Mouse (Mus musculus) kidney, adult 2 months (tissue): ENCODE results near the gene Aanat. TPM values are rescaled to one million over a fixed set of nuclear protein-coding genes. Genes with fewer than 3 reads are reported as not detected.

Source experiments
- DNase-seq: peaks from one replicate; pipeline ENCODE4 v3.0.0; 2021
- H3K27ac ChIP-seq: fragments of 200-500 bp; 2 replicates; pipeline ENCODE4 v1.5.1; 2012; ENCODE audit warnings: low read depth, low read length, control low read depth, inconsistent platforms; ENCODE audit not compliant: insufficient read depth
- H3K27me3 ChIP-seq: fragments of 200-500 bp; replicated peaks from 2 replicates; pipeline ENCODE4 v1.6.1; 2012; ENCODE audit warnings: mild to moderate bottlenecking, moderate library complexity, low read length, inconsistent platforms; ENCODE audit not compliant: control insufficient read depth, insufficient read depth
- H3K36me3 ChIP-seq: fragments of 200-500 bp; 2 replicates; pipeline ENCODE4 v1.6.1; 2012; ENCODE audit warnings: mild to moderate bottlenecking, moderate library complexity, low read length, inconsistent platforms; ENCODE audit not compliant: control insufficient read depth, insufficient read depth
- H3K4me1 ChIP-seq: fragments of 200-500 bp; 2 replicates; pipeline ENCODE4 v1.6.1; 2011; ENCODE audit warnings: low read length; ENCODE audit not compliant: control insufficient read depth, insufficient read depth
- H3K4me3 ChIP-seq: fragments of 200-500 bp; 2 replicates; pipeline ENCODE4 v1.5.1; 2011; ENCODE audit warnings: mild to moderate bottlenecking, low read depth, low read length, control low read depth; ENCODE audit not compliant: insufficient read depth
- CTCF ChIP-seq: fragments of 200-500 bp; conservative IDR thresholded peaks from 2 replicates; pipeline ENCODE4 v1.5.1; 2011; ENCODE audit warnings: low read depth, mild to moderate bottlenecking, control low read depth, low read length, moderate library complexity, mixed read lengths; ENCODE audit not compliant: insufficient read depth, insufficient read length
- POLR2A ChIP-seq: fragments of 200-500 bp; IDR thresholded peaks from one replicate; pipeline ENCODE4 v1.6.1; 2011; ENCODE audit warnings: low read depth, low read length, control low read depth
- WGBS: fragments of 180-500 bp; shearing (Covaris S2); methylation state at CpG from one replicate; pipeline ENCODE4 v1.1.7; 2018; 5-methylcytosine and 5-hydroxymethylcytosine counted together
- polyA plus RNA-seq: library from polyadenylated mRNA; depleted of rRNA; stranded (reverse); fragments of >200 nt; gene quantifications from 2 replicates; pipeline ENCODE4 v1.2.3, GENCODE M21; 2012; rRNA removed

The Aanat gene
- polyA plus RNA-seq, 1 experiment: not detected

DNA sequence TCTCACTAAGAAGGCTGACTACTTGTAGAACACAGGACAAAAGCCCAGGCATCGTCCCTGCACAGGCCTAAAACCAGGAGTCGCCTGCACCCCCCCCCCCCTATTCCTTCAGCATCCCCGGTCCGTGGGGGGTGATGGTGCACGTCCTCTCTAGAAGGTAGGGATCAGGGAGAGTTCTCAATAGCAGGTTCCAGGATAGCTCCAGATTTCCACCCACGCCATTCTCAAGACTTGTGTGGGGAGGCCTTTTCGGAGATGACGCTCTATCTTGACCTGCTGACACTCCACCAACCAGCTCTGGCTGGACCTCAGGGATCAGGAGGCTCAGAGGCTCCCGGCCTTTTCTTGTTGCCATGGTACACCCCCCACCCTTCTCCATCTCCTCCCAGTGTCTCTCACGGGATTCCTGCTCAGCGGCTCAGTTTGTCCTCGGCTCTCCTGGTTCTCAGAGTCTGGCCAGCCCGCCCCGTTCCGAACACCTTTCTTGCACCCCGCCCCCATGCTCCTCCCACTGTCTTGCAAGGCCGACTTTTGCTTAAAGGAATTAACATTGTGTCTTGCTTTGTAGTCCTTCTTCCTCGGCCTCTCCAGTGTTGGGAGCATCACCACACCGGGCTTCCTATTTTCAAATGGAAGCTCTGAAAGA lies 57.5 kb downstream of the Aanat start:
- DNase-seq: no peak
- no peak for TF ChIP-seq POLR2A
- no peak for TF ChIP-seq CTCF
- no peak overlapping the region for H3K27ac ChIP-seq
- no peaks in the 10 kb centered on the region for H3K4me1 ChIP-seq
- H3K27me3 ChIP-seq: no peaks in the 10 kb centered on the region
- H3K36me3 ChIP-seq: no peaks in the 10 kb centered on the region
- 38% methylated on average over 19 of the region's 19 CpGs for WGBS
- no peak overlapping the region for H3K4me3 ChIP-seq

DNA sequence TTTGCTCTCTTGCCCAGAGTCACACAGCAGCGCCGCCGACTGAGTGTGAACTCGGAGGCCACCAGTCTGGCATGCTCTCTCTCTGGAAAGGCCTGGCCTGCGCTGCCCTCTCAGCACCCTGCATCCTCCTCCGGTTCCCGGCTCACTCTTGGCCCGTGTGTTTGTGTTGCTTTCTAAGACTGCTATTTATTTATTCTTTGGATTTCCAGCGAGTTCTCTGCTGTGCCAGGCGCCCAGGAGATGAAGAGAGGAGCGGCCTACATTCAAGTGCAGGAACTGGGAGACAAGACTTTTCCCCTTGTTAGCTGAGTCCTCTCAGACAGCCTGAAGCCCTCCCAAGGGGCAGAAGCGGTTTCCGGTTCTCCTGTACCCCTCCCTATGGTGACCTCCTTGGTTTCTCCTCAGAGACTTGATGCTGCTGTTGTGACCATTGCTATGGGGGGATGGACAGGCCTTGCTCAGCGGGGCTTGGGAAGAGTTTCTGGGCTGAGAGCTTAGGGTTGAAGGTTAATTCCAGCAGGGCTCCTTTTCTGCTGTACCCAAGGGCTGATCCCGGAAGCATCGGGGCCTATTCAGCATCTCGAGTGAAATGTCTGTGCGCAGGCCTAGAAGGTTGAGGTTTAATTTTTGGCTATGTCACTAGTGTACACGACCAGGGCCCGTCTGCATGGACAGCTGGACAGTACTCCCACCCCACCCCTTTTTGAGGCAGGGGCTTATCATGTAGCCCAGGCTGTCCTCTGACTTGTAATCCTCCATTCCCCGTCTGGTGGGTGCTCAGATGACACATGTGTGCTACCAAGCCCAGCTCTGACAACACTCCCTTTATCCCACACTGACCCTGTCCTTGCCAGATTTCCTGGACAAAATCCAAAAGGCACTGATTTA lies 58.2 kb downstream of the Aanat start:
- no peaks in the 10 kb centered on the region for H3K27me3 ChIP-seq
- no peak for TF ChIP-seq POLR2A
- TF ChIP-seq CTCF: no peak
- no peak for DNase-seq
- H3K36me3 ChIP-seq: no peaks in the 10 kb centered on the region
- H3K27ac ChIP-seq: peak overlapping the region; percentile 1; the same call in 1 of the 2 replicates
- WGBS: 64% methylated on average over 21 of the region's 21 CpGs
- no peaks in the 10 kb centered on the region for H3K4me1 ChIP-seq
- no peak overlapping the region for H3K4me3 ChIP-seq

DNA sequence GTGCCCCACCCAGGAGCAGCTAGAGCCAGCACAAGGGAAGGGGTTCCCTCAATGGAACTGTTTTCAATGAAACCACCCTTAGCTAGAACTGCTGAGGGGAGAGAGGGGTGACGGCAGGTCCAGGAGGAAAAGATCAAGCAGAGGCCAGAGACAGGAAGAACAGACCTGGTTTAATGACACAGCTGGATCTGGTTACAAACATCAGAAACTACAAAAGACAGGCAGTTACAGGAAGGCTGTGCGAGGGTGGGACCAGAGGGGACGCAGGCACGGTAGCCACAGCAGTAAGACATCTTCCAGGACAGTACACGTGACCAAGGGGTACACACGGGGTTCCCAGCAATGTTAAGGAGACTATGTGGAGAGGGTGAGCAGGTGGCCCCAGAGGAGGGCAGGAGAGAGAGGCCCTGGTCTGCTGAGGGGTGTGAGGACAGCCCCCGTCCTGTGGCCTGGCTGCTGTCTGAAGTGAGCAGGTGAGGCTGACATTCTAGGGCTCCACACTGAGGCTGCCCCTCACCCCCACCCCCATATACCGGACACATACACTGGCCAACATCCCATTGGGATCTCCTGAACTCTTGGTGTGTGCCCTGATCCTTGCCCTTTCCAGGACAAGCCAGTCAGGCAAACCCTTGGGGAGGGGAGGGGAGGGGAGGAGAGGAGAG lies 59.3 kb downstream of the Aanat start:
- Histone ChIP-seq H3K27ac (no peak overlapping the region), H3K36me3 (no peaks in the 10 kb centered on the region), H3K27me3 (no peaks in the 10 kb centered on the region), H3K4me3 (no peak overlapping the region), H3K4me1 (no peaks in the 10 kb centered on the region)
- DNase-seq: no peak
- 71% methylated on average over 8 of the region's 8 CpGs for WGBS
- TF ChIP-seq POLR2A (no peak), CTCF (no peak)

DNA sequence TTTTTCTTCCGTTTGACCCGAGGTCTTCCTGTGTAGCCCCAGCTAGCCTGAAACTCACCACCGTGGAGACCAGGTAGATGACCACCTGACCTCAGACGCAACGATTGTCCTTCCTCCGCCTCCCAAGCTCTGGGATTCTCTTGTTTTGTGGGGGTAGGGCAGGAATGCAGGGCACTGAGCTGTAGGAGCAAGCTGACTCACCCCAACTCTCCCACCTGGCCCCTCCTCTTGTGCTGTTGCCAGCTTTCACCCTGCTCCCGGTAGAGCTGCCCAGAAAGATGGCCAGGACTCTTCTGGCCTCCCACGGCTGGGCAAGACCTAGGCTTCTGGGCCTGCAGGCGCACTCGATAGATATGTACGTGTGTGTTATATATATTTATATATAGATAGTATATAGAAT lies 59.9 kb downstream of the Aanat start:
- no peaks in the 10 kb centered on the region for H3K4me1 ChIP-seq
- 58% methylated on average over 11 of the region's 11 CpGs for WGBS
- no peaks in the 10 kb centered on the region for H3K36me3 ChIP-seq
- DNase-seq: no peak
- H3K27me3 ChIP-seq: no peaks in the 10 kb centered on the region
- H3K4me3 ChIP-seq: no peak overlapping the region
- H3K27ac ChIP-seq: no peak overlapping the region
- TF ChIP-seq POLR2A (no peak), CTCF (no peak)

DNA sequence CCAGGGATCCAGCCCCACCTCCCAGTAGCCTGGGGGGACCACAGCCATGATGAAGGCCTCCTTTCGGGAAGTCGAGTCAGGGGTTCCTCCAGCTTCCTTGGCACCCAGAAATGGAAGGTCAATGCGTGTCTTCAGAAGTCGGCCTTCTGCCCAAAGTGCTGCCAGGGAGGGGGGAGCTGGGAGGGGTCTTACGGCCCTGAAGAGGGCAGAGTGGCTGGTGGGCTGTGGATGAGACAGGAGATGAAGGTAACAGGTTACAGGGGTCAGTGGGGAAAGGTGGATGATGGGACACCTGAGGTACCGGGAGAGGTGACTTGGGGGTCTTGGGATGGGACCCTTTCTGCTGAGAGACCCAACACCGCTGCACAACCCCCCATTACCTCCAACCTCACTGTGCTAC lies 60.5 kb downstream of the Aanat start:
- Histone ChIP-seq H3K27me3 (no peaks in the 10 kb centered on the region), H3K27ac (0 out of 2 replicates have a peak overlapping the region, but pooled peaks have one; percentile 12), H3K36me3 (no peaks in the 10 kb centered on the region), H3K4me1 (no peaks in the 10 kb centered on the region), H3K4me3 (no peak overlapping the region)
- no peak for DNase-seq
- no peak for TF ChIP-seq POLR2A
- TF ChIP-seq CTCF: no peak
- WGBS: 87% methylated on average over 7 of the region's 7 CpGs

Other genes with a start within 250 kb of the Aanat start
- gene Rnf157, start 173.4 kb upstream of the Aanat start, polyA plus RNA-seq: 2.5 and 2.9 TPM in 2 replicates
- 195 and 211 TPM in 2 replicates for gene Ubald2, start 152.3 kb upstream of the Aanat start, polyA plus RNA-seq
- 0.08 and 0.24 TPM in 2 replicates for gene Qrich2, start 120.2 kb upstream of the Aanat start, polyA plus RNA-seq
- gene Prpsap1, start 92.2 kb upstream of the Aanat start, polyA plus RNA-seq: 87.5 and 91.1 TPM in 2 replicates
- gene Sphk1, start 55.5 kb upstream of the Aanat start, polyA plus RNA-seq: 9.9 and 12.0 TPM in 2 replicates
- 10.3 and 10.8 TPM in 2 replicates for gene Ube2o, start 5.0 kb upstream of the Aanat start, polyA plus RNA-seq
- gene Rhbdf2, start 40.6 kb downstream of the Aanat start, polyA plus RNA-seq: 18.0 and 19.1 TPM in 2 replicates
- 0.44 and 0.52 TPM in 2 replicates for gene Prcd, start 67.1 kb downstream of the Aanat start, polyA plus RNA-seq
- gene Cygb, start 67.9 kb downstream of the Aanat start, polyA plus RNA-seq: 16.2 and 21.0 TPM in 2 replicates
- gene St6galnac1, start 189.1 kb downstream of the Aanat start, polyA plus RNA-seq: 0.69 and 1.1 TPM in 2 replicates
- gene Mxra7, start 241.6 kb downstream of the Aanat start, polyA plus RNA-seq: 11.3 TPM in 2 replicates